Mouse (Mus musculus): Measurements from ENCODE around the gene Ccr6.
"Not testable (repeated sequence)": the region's sequence is repeated elsewhere in the genome, so short reads cannot be mapped to it uniquely, and the experiment has no call there.

The Ccr6 gene

DNA sequence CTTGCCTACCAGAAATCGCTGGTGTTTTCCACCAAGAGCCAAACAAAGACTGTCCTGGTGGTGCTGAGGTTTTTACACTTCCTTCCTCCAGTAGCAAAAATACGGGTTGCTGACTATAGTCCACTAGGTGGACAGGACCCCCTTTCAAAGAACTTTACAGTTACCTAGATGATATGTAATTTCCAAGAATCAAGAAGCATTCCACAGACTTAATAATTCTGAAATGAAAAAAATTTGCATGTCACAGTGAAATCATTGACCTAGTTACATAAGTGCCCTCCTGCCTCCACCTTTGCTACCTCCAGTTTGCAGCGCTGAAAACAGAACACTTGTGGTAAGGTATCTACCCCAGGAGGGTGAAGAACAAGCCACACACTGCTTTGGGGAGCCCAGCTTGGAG is at the start of gene Ccr6:
TSS of gene Ccr6 (plus strand) at position 301 of the 400 bp plus-strand sequence.
- no peak for DNase-seq (ENCODE audit: low read depth, low spot score)

DNA sequence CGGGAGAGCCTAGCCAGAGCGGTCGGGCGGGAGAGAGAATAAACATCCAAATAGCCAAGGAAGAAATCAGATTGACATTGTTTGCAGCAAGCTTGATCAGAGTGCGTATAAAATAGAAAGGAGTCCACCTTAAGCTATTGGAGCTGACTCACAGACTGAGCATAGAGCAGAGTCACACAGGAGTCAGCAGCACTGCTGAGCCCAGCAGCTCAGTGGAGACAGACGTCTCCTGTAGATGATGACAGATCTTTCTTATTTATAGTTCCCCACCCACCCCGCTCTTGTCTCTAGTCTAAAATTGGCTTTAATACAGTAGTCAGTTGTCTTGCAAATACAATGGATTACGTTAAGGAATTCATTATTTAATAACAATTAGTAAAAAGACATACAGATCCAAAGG is 42.2 kb upstream of the Ccr6 start:
- peak; percentile 76 for DNase-seq (ENCODE audit: low read depth, low spot score)

DNA sequence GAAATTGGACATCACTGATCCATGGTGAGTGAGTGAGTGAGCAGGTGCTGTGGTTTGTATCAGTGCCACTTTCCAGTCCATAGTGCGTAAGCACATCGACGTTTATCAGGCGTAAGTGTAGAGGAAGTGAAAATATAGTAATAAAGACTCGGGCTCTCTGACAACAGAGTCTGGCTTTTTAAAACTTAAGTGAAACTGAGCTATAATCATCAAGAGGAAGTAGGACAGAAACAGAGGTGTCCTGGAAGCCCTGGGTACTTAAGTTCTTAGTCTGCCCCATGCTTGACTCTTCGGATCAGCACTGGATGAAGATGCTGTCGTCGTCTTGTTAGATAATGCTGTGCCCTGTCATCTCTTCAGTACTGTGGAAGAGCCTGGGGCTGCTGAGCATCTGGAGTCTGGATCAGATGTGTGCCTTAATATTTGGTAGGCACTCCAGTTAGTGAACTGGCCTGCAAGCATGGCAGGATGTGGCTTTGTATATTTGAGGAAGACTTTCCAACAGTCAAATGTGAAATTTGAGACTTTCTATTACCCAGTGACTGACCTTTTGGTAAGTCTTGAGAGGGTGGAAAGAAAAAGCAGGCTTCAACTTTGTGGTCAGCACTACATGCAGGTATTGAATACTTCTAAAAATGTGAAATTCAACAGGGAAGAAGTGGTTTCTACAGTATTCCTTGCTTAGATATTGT is 40.0 kb upstream of the Ccr6 start:
- no peak for DNase-seq (ENCODE audit: low read depth, low spot score)

DNA sequence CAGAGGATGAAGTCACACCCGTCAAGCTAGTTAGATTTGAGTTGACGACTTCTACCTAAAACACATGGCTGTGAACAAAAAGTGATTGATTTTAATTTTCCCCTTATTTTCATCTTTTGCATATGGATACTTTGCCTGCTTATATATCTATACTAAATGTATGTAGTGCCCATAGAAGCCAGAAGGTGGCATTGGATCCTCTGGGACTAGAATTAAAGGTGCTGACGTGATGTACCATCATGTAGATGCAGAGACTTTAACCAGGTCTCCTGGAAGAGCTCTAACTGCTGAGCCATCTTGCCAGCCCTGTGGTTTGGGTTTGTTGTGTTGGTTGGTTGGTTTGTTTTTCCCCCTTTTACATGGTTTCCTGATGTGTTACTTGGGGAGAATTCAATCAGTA is 38.2 kb upstream of the Ccr6 start:
- peak; percentile 51 for DNase-seq (ENCODE audit: low read depth, low spot score)

DNA sequence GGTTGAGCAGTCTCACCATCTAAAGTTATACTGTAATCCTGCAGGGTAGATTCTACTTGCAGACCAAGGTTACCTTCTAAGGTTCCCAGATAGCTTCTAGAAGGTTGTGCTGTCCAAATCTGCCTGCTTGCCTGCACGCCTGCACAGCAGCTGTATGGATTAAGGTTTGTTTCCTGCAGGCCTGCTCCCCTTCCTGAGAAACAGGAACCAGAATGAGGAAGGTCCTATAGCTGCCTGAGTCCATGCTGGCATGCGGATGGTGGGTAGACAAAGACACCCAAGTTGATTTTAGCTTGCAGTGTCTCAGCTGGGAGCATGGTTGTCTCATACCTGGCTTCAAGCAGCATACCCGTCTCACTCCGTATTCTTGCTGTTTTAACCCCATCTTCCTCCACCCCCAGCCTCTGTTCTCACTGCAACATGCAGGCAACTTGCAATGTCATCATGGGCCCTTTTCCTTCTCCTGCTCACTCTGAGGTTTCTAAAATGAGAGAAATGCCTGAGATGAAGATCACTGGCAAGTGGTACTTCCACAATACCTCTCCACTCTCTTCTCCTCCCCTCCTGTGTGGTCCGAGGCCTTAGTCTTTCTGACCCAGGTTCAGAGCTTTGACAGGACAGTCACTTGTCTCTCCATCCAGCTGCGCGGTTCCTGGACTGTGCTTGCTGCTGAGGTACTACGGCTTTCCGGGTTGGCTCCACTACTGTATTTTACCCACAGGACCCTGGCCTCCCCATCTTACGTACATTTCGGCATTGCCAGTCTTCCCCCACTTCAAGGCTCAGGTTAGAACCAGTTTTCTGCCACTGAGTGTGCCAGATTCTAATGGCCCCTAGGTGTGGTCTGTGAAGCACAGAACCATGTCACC is 36.5 kb upstream of the Ccr6 start:
- peak; percentile 31 for DNase-seq (ENCODE audit: low read depth, low spot score)

DNA sequence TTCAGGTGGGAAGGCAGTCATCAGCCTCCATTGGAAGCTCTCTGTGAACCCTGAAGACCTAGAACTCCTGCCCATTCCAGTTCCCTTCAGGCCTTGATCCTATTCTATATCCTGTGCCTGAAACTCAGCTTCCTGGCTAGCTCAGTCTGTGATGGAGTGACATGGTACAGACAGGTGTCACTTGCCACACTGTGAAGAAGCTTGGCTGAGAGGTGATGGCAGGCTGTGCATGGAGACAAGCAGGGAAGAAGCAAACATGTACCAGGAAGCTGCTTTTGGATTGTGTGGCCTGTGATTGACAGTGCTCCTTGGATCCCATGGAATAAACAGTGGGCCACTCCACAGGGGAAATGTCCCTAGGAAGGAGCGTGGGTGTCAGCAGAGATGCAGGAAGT is 35.9 kb upstream of the Ccr6 start:
- no peak for DNase-seq (ENCODE audit: low read depth, low spot score)

DNA sequence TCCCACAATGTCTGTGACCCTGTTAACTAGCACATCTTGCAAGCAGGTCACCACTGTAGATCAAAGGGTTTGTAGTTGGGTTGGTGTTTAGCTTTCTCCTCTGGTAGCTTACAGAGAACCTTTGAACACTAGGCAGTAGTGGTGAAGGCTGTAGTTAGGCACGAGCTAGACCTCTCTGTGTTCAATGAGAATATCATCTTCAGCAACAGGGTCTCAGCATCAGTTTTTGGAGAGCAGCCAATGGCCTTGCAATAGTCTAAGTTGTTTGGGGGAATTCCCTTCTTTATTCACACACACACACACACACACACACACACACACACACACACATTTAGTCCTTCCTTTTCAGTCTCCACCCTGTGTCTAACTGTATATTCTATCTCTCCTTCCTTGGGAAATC is 32.4 kb upstream of the Ccr6 start:
- no peak for DNase-seq (ENCODE audit: low read depth, low spot score)

DNA sequence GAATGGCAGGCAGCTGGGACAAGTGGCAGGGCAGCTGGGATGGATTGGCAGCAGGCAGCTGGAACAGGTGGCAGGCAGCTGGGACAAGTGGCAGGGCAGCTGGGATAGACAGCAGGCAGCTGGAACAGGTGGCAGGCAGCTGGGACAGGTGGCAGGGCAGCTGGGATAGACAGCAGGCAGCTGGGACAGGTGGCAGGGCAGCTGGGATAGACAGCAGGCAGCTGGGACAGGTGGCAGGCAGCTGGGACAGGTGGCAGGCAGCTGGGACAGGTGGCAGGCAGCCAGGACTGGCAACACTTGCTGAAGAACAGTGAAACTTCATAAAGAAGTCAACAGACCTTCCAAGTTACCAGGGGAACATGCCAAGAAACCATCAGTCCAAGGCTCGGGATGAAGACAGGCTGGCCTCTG is 30.6 kb upstream of the Ccr6 start:
- not testable (repeated sequence) for DNase-seq (ENCODE audit: low read depth, low spot score)

DNA sequence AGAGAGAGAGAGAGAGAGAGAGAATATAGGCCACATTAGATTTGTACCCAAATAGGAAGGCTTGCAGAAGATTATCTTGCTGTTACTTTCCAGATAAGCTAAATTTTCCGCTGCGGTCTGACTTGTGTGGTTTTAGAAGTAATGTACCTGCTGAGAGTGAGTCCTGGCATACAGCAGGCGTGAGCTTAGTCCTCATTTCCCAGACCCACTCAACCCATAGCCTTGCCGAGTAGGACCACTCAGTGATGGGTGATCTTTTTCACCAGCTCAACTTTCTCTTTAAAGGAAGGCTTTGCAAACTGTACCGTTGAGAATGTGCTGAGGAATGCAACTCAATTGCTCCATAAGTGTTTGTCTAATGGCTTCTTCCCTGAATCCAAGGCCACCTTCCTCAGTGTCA is 29.2 kb upstream of the Ccr6 start:
- DNase-seq (ENCODE audit: low read depth, low spot score): no peak

DNA sequence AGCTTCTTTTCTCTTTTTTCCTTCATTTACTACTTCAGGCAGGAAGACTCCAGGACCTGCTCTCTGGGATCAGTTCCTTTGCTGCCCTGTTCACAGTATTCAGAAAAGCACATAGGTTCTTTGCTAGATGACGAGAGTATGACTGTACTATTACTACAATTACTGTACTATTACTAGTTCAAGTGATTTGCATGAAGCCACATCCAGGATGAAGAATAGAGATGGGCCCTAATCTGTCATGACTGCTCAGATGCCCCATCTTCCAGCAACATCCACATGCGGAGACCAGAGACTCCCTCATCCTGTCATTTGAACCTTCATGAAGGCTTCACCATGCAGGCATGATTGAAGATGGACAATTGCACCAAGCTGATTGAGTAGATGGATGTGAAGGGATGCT is 26.1 kb upstream of the Ccr6 start:
- no peak for DNase-seq (ENCODE audit: low read depth, low spot score)

DNA sequence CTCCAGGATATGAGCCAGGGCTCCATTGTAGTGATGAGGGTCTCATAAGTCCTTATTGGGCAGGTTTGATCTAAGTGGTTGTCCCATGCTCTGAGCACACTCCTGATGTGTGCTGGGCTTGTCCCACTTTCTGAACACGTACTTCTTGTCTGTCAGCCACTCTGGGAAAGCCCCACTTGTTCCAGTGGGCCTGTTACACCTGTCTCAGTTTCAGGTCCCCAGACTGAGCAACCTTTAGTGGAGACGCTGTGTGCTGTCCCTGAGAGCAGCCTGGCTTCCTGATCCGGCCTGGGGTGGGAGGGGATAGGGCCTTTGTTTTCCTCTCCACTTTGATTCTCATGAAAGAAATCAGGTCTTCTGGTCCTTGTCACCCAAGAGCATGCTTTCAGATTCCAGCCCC is 25.7 kb upstream of the Ccr6 start:
- DNase-seq (ENCODE audit: low read depth, low spot score): no peak

DNA sequence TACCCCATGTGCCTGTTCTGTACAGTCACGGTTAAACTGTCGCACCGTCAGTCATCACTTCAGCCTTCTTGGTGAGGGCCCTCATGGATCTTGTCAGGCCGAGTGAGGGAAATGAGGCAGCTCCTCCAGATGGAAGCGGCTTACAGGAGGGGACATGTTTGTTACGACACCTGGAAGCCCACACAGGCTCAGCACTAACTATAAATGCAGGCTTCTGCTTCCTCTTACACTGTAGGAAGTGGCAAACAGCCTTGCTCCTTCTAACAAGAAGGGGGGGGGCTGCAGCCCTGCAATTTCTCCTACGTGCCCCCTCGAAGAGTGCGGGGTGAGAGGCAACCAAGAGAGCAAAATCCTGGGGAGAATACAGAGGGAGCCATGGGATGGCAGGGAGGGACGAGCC is 25.2 kb upstream of the Ccr6 start:
- no peak for DNase-seq (ENCODE audit: low read depth, low spot score)

DNA sequence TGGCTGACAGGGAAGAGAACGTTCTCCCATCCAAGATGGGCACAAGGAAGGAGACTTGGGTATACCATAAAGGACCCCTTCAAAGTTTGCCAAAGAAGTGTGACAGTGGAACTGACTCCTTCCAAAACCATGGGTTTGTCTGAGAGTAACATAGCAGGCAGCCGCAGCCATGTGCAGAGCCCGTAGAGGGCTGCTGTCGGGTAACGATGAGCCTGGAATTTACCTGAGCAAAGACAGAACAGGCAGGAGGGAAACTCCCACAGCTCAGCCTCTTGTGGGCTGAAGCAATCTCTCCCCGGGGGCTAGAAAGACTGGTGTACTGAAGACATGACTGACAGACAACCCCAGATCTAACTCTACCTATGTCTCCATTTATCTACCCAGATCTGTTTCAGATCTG is 24.4 kb upstream of the Ccr6 start:
- DNase-seq (ENCODE audit: low read depth, low spot score): no peak

DNA sequence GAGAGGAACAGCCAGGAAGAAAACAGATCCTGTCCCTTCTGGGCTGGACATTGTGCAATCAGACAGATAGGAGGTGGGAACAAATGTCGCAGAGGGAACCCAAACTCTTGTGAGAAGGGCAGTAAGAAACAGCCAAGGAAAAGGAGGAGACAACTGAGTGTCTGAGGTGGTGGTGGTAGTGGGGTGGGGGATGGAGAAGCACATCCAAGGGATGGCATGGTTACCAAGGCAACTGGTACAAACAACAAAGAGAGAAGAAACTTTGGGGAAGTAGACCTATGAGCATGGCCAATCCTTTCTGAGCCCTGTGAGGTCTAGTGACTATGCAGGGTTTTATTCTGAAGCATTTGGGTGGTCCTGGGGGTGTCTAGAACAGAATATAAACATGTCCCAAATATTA is 21.5 kb upstream of the Ccr6 start:
- DNase-seq (ENCODE audit: low read depth, low spot score): no peak

DNA sequence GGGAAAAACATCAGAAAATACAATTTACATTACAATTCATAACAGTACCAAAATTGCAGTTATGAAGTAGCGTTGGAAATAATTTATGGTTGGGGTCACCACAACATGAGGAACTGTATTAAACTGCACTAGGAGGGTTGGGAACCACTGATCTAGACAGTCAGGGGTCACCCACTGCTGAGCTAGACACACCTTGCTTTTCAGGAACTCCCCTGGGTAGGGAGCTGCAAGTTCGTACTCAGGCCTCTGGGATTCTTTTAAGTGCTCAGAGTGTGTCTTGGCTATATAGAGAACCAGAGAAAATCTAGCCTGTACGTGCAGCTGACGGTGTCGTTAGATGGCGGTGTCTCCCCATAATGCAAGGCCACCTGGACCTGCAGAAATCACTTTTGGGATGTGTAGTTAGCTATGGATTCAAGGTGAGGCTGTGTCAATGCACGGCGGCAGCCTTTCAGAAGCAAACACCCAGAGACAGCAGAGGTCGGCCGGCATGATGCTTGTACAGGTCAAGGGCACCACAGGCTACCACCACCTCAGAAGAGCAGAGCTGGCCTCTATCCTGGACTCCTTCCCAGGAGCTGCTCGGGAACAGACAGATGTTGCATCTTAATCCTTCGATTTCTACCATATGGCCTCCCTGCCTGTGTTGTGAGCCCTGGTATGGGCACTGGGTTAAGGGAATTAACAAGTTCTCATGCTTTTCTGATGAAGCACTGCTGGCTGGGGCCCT is 20.7 kb upstream of the Ccr6 start:
- DNase-seq (ENCODE audit: low read depth, low spot score): no peak

DNA sequence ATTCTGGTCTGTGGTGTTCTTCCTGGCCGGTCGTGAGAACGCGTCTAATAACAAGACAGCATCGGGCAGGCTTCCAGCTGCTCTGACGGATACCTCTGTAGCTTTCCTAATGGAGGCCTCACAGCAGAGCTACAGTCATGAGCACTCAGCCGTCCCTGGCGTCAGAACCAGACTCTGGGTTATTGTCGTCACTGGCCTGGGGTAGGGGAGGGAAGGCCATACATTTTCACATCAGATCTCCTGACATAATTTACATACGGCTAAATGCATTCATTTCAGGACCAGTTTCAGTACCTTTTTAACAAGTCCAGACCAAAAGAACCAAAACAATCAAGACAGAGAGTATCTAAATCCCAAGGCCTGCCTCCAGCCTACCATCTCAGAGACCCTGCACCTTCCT is 12.6 kb upstream of the Ccr6 start:
- DNase-seq (ENCODE audit: low read depth, low spot score): no peak

DNA sequence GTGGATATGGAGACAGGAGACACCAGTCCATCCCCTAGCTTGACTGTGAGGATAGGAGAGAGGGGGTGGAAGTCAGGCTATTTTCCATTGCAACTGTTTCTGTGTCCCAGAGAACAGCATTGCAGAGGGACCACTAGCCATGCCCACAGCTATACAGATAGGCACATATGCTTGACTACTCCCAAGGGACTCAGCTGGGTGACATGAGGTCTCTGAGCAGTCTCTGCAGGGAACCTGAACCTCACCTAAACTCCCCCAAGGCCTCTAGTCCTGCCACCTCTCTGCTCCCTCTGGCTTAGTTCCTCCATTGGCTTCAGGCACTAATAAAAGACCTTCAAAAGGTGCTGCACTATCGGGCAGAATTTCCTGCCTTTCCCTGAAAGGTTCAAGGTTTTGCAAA is 11.8 kb upstream of the Ccr6 start:
- no peak for DNase-seq (ENCODE audit: low read depth, low spot score)

DNA sequence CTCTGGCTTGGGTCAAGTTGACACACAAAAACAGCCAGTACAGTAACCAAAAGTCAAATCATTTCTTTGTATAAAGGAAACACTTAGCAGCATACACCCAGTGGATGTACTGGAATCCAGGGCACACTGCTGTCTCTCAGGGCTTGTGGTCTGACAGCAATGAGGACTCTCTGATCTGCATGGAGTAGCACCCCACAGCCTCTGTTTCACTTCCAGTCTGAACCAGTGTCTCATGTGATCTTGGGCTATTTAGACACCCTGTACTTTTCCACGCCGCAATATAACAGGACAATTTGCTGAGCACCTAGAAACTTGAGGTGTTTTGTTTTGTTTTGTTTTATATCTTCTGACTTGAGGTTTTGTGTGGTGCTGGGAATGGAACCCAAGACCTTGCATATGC is 10.7 kb upstream of the Ccr6 start:
- DNase-seq (ENCODE audit: low read depth, low spot score): peak; percentile 28

DNA sequence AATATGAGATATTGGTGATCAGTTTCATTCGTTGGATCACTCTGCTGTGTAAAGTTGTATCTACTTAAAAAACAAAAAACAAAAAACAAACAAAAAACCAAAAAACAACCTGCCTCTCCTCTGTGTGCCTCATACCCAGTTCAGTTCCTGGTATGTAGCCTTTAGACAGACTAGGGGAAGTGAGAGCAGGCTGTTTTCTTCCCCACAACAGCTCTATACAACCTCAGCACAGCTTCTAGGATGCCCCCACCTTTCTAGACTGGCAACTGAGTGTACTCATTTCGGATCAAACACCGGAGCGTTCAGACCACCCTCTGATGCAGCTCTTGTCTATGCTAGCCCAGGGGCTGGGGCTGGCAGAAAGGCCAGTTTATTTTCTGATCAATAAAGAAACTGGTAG is 10.1 kb upstream of the Ccr6 start:
- no peak for DNase-seq (ENCODE audit: low read depth, low spot score)

DNA sequence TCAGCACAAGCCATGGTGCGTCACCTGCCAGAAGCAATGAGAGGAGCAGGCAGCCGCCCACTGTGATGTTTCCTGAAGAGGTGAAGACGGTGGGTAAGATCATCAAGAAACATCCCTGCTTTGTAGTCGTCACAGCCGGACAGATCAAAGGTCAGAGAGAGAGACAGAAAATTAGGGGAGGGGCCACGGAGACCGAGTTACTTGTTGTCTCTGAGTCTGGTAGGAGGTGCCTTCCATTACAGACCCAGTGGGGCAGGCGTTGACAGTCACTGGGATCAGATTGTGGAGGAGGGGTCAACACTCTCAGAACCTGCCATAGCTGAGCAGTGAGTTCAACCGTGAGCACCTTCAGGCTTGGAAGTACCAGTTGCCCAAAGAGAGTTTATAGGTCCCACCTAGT is 7.2 kb upstream of the Ccr6 start:
- peak; percentile 20 for DNase-seq (ENCODE audit: low read depth, low spot score)

DNA sequence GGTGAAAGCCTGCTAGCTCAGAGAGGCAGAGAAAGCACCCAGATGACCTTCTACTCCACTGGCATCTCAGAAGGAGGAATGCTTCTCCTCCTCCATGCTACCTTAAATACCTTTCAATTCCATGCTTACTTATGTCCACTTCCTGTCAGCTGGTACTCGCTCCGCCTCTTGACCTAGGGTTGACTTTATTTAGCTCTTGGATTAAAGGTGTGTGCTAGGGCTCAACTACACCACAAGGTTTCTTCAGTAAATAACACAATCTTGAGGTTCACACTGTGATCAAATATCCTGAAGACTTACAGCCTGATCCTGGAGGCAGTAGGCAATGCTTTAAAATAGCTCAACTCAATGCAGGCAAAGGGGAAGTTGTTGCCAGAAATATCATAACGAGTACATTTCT is 6.2 kb upstream of the Ccr6 start:
- DNase-seq (ENCODE audit: low read depth, low spot score): no peak

DNA sequence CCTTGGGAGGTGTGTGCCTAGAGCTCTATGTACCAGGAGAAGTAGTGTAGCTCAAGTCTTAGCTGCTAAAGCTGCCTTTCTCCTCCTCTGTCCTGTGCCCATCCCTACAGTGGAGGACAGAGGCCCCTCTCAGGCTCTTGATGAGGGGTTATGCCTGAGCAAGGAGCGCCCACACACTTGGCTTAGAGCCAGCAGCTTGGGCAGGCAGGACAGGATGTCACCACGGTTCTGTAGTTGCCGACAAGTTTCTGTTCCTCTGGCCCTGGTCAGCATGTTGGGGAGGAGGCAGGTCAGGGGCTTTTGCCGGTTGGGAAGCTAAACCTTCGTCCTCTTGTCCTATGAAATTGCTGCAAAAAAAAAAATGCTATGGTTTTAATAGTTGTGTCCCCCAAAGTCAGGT is 3.8 kb upstream of the Ccr6 start:
- peak; percentile 67 for DNase-seq (ENCODE audit: low read depth, low spot score)
